9 mouse cellular contexts compared by ENCODE assay signal in the genomic region with DNA sequence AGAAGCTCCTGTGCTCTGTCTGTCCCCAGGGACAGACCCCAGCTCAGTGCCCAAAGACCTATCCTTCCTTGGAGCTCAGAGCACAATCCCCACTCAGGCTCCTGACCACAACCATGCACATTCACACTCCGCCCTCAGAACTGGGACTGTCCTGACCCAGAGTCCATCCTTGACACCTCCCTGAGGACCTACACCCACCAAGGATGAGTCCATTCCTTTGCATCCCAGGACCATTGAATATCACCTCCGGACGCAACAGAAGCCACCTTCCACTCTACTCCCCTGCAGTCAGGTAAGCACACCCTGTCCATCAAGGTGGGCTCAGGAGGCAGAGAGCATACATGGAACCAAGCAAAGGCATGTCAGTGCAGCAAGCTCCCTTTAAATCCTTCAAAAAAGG. TPM values are rescaled to one million over a fixed set of nuclear protein-coding genes. Genes with fewer than 3 reads are reported as not detected.
DNase-seq lines count a peak whose midpoint lies in the region; ATAC-seq lines count a peak whose summit lies in the region.
"Had no signal": no experiment of that assay in that cellular context is flagged by ENCODE, and none has a peak within 500 bp of the region (broad histone marks: within the 10 kb centered on the region; RNA-seq: fewer than 3 reads in every experiment).

No protein-coding gene starts in this region.

- no peak overlapping the region; the same call in 1 of the 2 replicates for H3K4me2 ChIP-seq in forebrain, embryonic 11.5 days (ENCODE audit: low read depth, low read length, severe bottlenecking)
- peak overlapping the region; percentile 89 for H3K4me2 ChIP-seq in lung, embryonic 16.5 days (ENCODE audit: low read depth, low read length)
- peak overlapping the region; percentile 83 for H3K4me2 ChIP-seq in liver, embryonic 11.5 days
- peak overlapping the region; percentile 96 for H3K4me2 ChIP-seq in stomach, embryonic 15.5 days

- WGBS in forebrain, embryonic 10.5 days: 86% methylated on average over 3 of the region's 3 CpGs
- WGBS in forebrain, embryonic 11.5 days: 87% methylated on average over 3 of the region's 3 CpGs
- WGBS in lung, embryonic 16.5 days: 75% methylated on average over 3 of the region's 3 CpGs
- WGBS in liver, embryonic 11.5 days: 86% methylated on average over 3 of the region's 3 CpGs
- 96% methylated on average over 3 of the region's 3 CpGs for WGBS in stomach, embryonic 15.5 days

- no peaks in the 10 kb centered on the region for H3K36me3 ChIP-seq in forebrain, embryonic 10.5 days (replicated peaks)
- no peaks in the 10 kb centered on the region for H3K36me3 ChIP-seq in forebrain, embryonic 11.5 days (ENCODE audit: control insufficient read depth, insufficient read depth, low read length)
- no peaks in the 10 kb centered on the region for H3K36me3 ChIP-seq in lung, embryonic 16.5 days (ENCODE audit: control insufficient read depth, insufficient read depth, low read length)
- H3K36me3 ChIP-seq in liver, embryonic 11.5 days (ENCODE audit: control insufficient read depth, insufficient read depth, low read length): no peaks in the 10 kb centered on the region
- no peaks in the 10 kb centered on the region for H3K36me3 ChIP-seq in stomach, embryonic 15.5 days

- peaks cover 14% of the 10 kb centered on the region for H3K4me1 ChIP-seq in forebrain, embryonic 10.5 days
- 0 out of 2 replicates have a peak, but pooled peaks cover 2% of the 10 kb centered on the region for H3K4me1 ChIP-seq in forebrain, embryonic 11.5 days (replicated peaks; ENCODE audit: control insufficient read depth, insufficient read depth, low read length)
- H3K4me1 ChIP-seq in lung, embryonic 16.5 days (replicated peaks; ENCODE audit: control insufficient read depth, insufficient read depth, low read length): no peaks in the 10 kb centered on the region
- H3K4me1 ChIP-seq in liver, embryonic 11.5 days (replicated peaks; ENCODE audit: control insufficient read depth, insufficient read depth, low read length): 0 out of 2 replicates have a peak, but pooled peaks cover 5% of the 10 kb centered on the region
- H3K4me1 ChIP-seq in stomach, embryonic 15.5 days: peaks cover 7% of the 10 kb centered on the region; the same call in 1 of the 2 replicates

- H3K4me3 ChIP-seq in forebrain, embryonic 10.5 days: peak overlapping the region; percentile 59
- H3K4me3 ChIP-seq in forebrain, embryonic 11.5 days (ENCODE audit: low read depth, low read length): no peak overlapping the region
- H3K4me3 ChIP-seq in lung, embryonic 16.5 days (ENCODE audit: low read length): no peak overlapping the region
- peak overlapping the region; percentile 51 for H3K4me3 ChIP-seq in liver, embryonic 11.5 days (ENCODE audit: low read depth, low read length)
- H3K4me3 ChIP-seq in stomach, embryonic 15.5 days (replicated peaks): peak overlapping the region; percentile 55

- H3K9me3 ChIP-seq in forebrain, embryonic 10.5 days: no peaks in the 10 kb centered on the region
- no peaks in the 10 kb centered on the region for H3K9me3 ChIP-seq in forebrain, embryonic 11.5 days (ENCODE audit: control insufficient read depth, low read length)
- no peaks in the 10 kb centered on the region for H3K9me3 ChIP-seq in lung, embryonic 16.5 days (ENCODE audit: control insufficient read depth, low read length)
- no peaks in the 10 kb centered on the region for H3K9me3 ChIP-seq in liver, embryonic 11.5 days (ENCODE audit: control insufficient read depth, low read length)
- H3K9me3 ChIP-seq in stomach, embryonic 15.5 days: no peaks in the 10 kb centered on the region

- DNase-seq in forebrain, embryonic 10.5 days (ENCODE audit: extremely low spot score, low spot score): no peak
- DNase-seq in forebrain, embryonic 11.5 days (ENCODE audit: low spot score): no peak
- DNase-seq in lung, postnatal 4 days: no peak
- no peak for DNase-seq in liver, embryonic 11.5 days (ENCODE audit: low spot score)
- no peak for DNase-seq in right cerebral cortex, postnatal 25 days
- DNase-seq: adrenal gland, adult 8-10 months had no signal

- H3K27me3 ChIP-seq in forebrain, embryonic 10.5 days (ENCODE audit: poor library complexity, severe bottlenecking): peaks cover 40% of the 10 kb centered on the region
- H3K27me3 ChIP-seq in forebrain, embryonic 11.5 days (ENCODE audit: control insufficient read depth, insufficient read depth, low read length): peaks cover 5% of the 10 kb centered on the region
- H3K27me3 ChIP-seq in lung, embryonic 16.5 days (ENCODE audit: control insufficient read depth, insufficient read depth, low read depth, low read length): peaks cover 25% of the 10 kb centered on the region
- H3K27me3 ChIP-seq in liver, embryonic 11.5 days (replicated peaks; ENCODE audit: control insufficient read depth, insufficient read depth, low read length): peaks cover 18% of the 10 kb centered on the region
- peaks cover 10% of the 10 kb centered on the region; the same call in 1 of the 2 replicates for H3K27me3 ChIP-seq in stomach, embryonic 15.5 days (replicated peaks)

- no peak overlapping the region for H3K27ac ChIP-seq in forebrain, embryonic 10.5 days
- H3K27ac ChIP-seq in forebrain, embryonic 11.5 days (ENCODE audit: low read depth, low read length): no peak overlapping the region
- H3K27ac ChIP-seq in lung, embryonic 16.5 days (ENCODE audit: low read length): no peak overlapping the region
- no peak overlapping the region for H3K27ac ChIP-seq in liver, embryonic 11.5 days (ENCODE audit: low read depth, low read length)
- no peak overlapping the region for H3K27ac ChIP-seq in stomach, embryonic 15.5 days

- H3K9ac ChIP-seq in forebrain, embryonic 11.5 days (ENCODE audit: low read length): no peak overlapping the region
- no peak overlapping the region for H3K9ac ChIP-seq in lung, embryonic 16.5 days (ENCODE audit: low read length)
- no peak overlapping the region for H3K9ac ChIP-seq in liver, embryonic 11.5 days (ENCODE audit: low read depth, low read length)
- H3K9ac ChIP-seq in stomach, embryonic 15.5 days: no peak overlapping the region

- no peak for ATAC-seq in forebrain, embryonic 11.5 days (replicated peaks; ENCODE audit: low FRiP score)
- no peak for ATAC-seq in lung, embryonic 16.5 days (ENCODE audit: low read depth)
- no peak for ATAC-seq in liver, embryonic 11.5 days (replicated peaks; ENCODE audit: low FRiP score)
- no peak for ATAC-seq in stomach, embryonic 15.5 days (ENCODE audit: insufficient read depth, low FRiP score, low read depth)
- ATAC-seq in megakaryocyte progenitor cell, adult 5-6 weeks (replicated peaks; ENCODE audit: poor library complexity): no peak

RNA-seq across cellular contexts. Expression of a gene that starts 1.1 kb away (rescaled TPM):
- polyA plus RNA-seq in forebrain, embryonic 10.5 days (2016; fragmentation: Nextera tagmentation; extraction: Ambion mirVana): 2.1 and 2.5 TPM in 2 replicates
- polyA plus RNA-seq in forebrain, embryonic 11.5 days (2014; fragmentation: Nextera tagmentation; extraction: Ambion mirVana): 2.1 TPM in 2 replicates
- polyA plus RNA-seq in lung, embryonic 16.5 days (2015; fragmentation: Nextera tagmentation; extraction: Ambion mirVana): 5.0 and 5.3 TPM in 2 replicates
- polyA plus RNA-seq in liver, embryonic 11.5 days (2014; fragmentation: Nextera tagmentation; extraction: Ambion mirVana): 5.7 and 6.5 TPM in 2 replicates
- 5.9 and 6.4 TPM in 2 replicates for polyA plus RNA-seq in stomach, embryonic 15.5 days (2015; fragmentation: Nextera tagmentation; extraction: Ambion mirVana)
- total RNA-seq in megakaryocyte progenitor cell, adult 5-6 weeks (2015): 29.7 and 32.8 TPM in 2 replicates
- total RNA-seq in megakaryocyte progenitor cell, adult 5-6 weeks (2017): 33.0 and 34.2 TPM in 2 replicates

RNA-seq across cellular contexts. Expression of a gene that starts 50.8 kb away (rescaled TPM):
- 4.4 and 5.8 TPM in 2 replicates for polyA plus RNA-seq in forebrain, embryonic 10.5 days (2016; fragmentation: Nextera tagmentation; extraction: Ambion mirVana)
- 7.9 and 8.3 TPM in 2 replicates for polyA plus RNA-seq in forebrain, embryonic 11.5 days (2014; fragmentation: Nextera tagmentation; extraction: Ambion mirVana)
- polyA plus RNA-seq in lung, embryonic 16.5 days (2015; fragmentation: Nextera tagmentation; extraction: Ambion mirVana): 5.9 and 8.0 TPM in 2 replicates
- 7.4 and 11.7 TPM in 2 replicates for polyA plus RNA-seq in liver, embryonic 11.5 days (2014; fragmentation: Nextera tagmentation; extraction: Ambion mirVana)
- polyA plus RNA-seq in stomach, embryonic 15.5 days (2015; fragmentation: Nextera tagmentation; extraction: Ambion mirVana): 8.8 and 9.6 TPM in 2 replicates
- 19.9 and 22.3 TPM in 2 replicates for total RNA-seq in megakaryocyte progenitor cell, adult 5-6 weeks (2015)
- total RNA-seq in megakaryocyte progenitor cell, adult 5-6 weeks (2017): 45.6 and 51.2 TPM in 2 replicates

Comparison
In these comparisons a context has a peak if more than half of its experiments do, and no peak if none do; other contexts are left out.
1. H3K4me3 ChIP-seq: peak in forebrain, embryonic 10.5 days (single experiment), liver, embryonic 11.5 days (single experiment) and stomach, embryonic 15.5 days (single experiment); none in forebrain, embryonic 11.5 days (single experiment) and lung, embryonic 16.5 days (single experiment).